Mouse (Mus musculus): ENCODE results near the gene Plekha7. TPM values are rescaled to one million over a fixed set of nuclear protein-coding genes. Genes with fewer than 3 reads are reported as not detected.

The Plekha7 gene
- polyA plus RNA-seq, 1 experiment from 2014 or later, result 5.7 TPM

DNA sequence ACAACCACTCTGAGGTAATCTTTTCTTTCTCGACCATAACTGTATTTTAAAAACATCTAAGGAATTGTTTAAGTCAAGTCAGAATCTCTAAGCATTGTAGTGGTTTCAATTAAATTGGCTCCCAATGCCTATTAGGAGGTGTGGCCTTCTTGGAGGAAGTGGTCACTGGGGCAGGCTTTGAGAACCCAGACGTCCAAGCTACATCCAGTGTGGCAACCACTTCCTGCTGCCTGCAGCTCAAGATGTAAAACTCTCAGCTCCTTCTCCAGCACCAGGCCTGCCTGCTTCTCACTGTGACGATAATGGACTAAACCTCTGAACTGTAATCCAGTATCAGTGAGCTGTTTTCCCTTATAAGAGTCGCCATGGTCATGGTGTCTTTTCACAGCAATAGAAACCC is 158.6 kb downstream of the Plekha7 start:
- 64% methylated on average over 4 of the region's 4 CpGs for WGBS

DNA sequence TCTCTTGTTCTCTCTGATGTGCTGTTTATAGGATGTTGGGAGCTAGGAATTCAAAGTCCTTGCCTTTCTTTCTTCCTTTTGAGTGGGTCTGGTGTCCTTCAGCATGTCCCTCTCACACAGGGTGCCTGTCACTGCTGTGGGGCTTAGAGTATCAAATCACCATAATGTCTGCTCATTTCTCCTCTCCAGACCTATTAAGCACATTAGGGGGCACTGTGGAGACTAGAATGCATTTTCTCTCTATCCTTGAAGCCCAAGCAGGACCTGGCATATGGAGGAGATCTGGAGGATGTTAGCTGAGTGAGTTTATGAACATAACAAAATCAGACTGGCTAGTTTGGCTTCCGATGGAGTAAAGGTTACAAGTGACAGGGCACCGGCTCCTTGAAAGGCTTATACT is 161.1 kb downstream of the Plekha7 start:
- ATAC-seq (no peak), DNase-seq (ENCODE audit: low spot score) (no peak)
- no peaks in the 10 kb centered on the region for H3K36me3 ChIP-seq (ENCODE audit: insufficient read depth, low read length)
- no peak overlapping the region for H3K9ac ChIP-seq (replicated peaks; ENCODE audit: low read depth)
- H3K4me1 ChIP-seq (ENCODE audit: insufficient read depth, low read depth, low read length), result no peaks in the 10 kb centered on the region
- TF ChIP-seq EP300 (IDR thresholded peaks at IDR 0.05), result no peak
- TF ChIP-seq CTCF (IDR thresholded peaks at IDR 0.05), result peak; percentile 24; the same call in 1 of the 2 replicates
- H3K4me2 ChIP-seq (replicated peaks; ENCODE audit: low read depth, low read length), result no peak overlapping the region
- no peaks in the 10 kb centered on the region for H3K9me3 ChIP-seq (ENCODE audit: low read length)
- WGBS, result 91% methylated on average over 2 of the region's 2 CpGs
- no peak overlapping the region for H3K4me3 ChIP-seq (ENCODE audit: low read depth, low read length)
- H3K27me3 ChIP-seq (replicated peaks; ENCODE audit: insufficient read depth, low read length), result no peaks in the 10 kb centered on the region
- H3K27ac ChIP-seq (ENCODE audit: low read length), result no peak overlapping the region

More for the DNA sequence above, 158.6 kb downstream of the Plekha7 start:
- Histone ChIP-seq H3K4me3 (ENCODE audit: low read depth, low read length) (no peak overlapping the region), H3K9ac (replicated peaks; ENCODE audit: low read depth) (no peak overlapping the region), H3K4me1 (ENCODE audit: insufficient read depth, low read depth, low read length) (no peaks in the 10 kb centered on the region), H3K36me3 (ENCODE audit: insufficient read depth, low read length) (no peaks in the 10 kb centered on the region), H3K4me2 (replicated peaks; ENCODE audit: low read depth, low read length) (no peak overlapping the region), H3K9me3 (ENCODE audit: low read length) (no peaks in the 10 kb centered on the region), H3K27me3 (replicated peaks; ENCODE audit: insufficient read depth, low read length) (no peaks in the 10 kb centered on the region), H3K27ac (ENCODE audit: low read length) (no peak overlapping the region)
- DNase-seq (ENCODE audit: low spot score) (no peak), ATAC-seq (no peak)
- TF ChIP-seq EP300 (IDR thresholded peaks at IDR 0.05) (no peak), CTCF (IDR thresholded peaks at IDR 0.05) (no peak)

DNA sequence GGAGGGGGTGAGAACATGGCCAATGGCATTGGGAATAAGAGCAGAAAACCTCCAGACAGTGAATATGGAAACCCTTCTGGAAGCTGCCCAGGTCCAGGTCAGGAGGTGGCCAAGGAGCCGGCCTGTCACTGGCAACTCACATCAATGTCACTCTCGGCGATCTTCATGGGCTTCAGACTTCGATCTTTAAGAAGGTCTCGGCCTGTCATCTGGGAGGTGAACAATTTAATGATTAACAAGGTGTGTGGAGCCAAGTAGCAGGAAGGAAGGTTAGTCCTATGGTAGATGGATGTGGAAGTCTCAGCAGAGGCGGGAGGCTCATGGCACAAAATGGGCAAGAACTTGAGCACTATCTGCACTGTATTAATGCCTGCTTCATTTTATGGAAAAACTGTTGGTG is 163.1 kb downstream of the Plekha7 start:
- no peak overlapping the region for H3K4me2 ChIP-seq (replicated peaks; ENCODE audit: low read depth, low read length)
- DNase-seq (ENCODE audit: low spot score), result no peak
- H3K4me1 ChIP-seq (ENCODE audit: insufficient read depth, low read depth, low read length), result no peaks in the 10 kb centered on the region
- no peak overlapping the region for H3K27ac ChIP-seq (ENCODE audit: low read length)
- WGBS, result 82% methylated on average over 6 of the region's 6 CpGs
- H3K9me3 ChIP-seq (ENCODE audit: low read length), result no peaks in the 10 kb centered on the region
- no peaks in the 10 kb centered on the region for H3K36me3 ChIP-seq (ENCODE audit: insufficient read depth, low read length)
- no peaks in the 10 kb centered on the region for H3K27me3 ChIP-seq (replicated peaks; ENCODE audit: insufficient read depth, low read length)
- H3K4me3 ChIP-seq (ENCODE audit: low read depth, low read length), result no peak overlapping the region
- no peak for ATAC-seq
- TF ChIP-seq CTCF (IDR thresholded peaks at IDR 0.05), result no peak
- TF ChIP-seq EP300 (IDR thresholded peaks at IDR 0.05), result no peak
- H3K9ac ChIP-seq (replicated peaks; ENCODE audit: low read depth), result no peak overlapping the region

DNA sequence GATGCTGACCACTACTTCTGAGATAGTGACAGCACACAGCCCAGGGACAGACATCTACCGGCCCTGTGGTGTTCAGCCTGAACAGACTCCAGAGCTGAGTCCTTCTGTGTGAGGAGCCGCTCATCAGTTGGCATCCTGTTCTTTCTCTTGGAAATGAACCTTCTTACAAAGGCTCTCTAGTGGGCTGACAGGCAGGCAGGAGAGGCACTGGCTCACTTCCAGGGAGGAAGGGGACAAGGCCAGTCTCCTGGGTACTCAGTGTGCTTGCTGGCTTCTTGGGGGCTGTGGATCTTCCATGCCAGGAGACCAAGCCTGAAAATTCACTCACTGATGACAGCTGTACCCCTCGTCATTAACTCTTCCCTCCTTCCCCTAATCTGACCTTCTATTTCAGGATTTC is 170.5 kb downstream of the Plekha7 start:
- Histone ChIP-seq H3K9ac (replicated peaks; ENCODE audit: low read depth) (no peak overlapping the region), H3K27me3 (replicated peaks; ENCODE audit: insufficient read depth, low read length) (no peaks in the 10 kb centered on the region), H3K36me3 (ENCODE audit: insufficient read depth, low read length) (no peaks in the 10 kb centered on the region), H3K27ac (ENCODE audit: low read length) (no peak overlapping the region), H3K4me3 (ENCODE audit: low read depth, low read length) (no peak overlapping the region), H3K4me2 (replicated peaks; ENCODE audit: low read depth, low read length) (no peak overlapping the region), H3K9me3 (ENCODE audit: low read length) (no peaks in the 10 kb centered on the region), H3K4me1 (ENCODE audit: insufficient read depth, low read depth, low read length) (no peaks in the 10 kb centered on the region)
- ATAC-seq, result no peak
- WGBS, result 51% methylated on average over 3 of the region's 3 CpGs
- DNase-seq (ENCODE audit: low spot score), result no peak
- TF ChIP-seq EP300 (IDR thresholded peaks at IDR 0.05) (no peak), CTCF (IDR thresholded peaks at IDR 0.05) (no peak)

- TF ChIP-seq EP300 (IDR thresholded peaks at IDR 0.05), result no peak
- TF ChIP-seq CTCF (IDR thresholded peaks at IDR 0.05), result no peak
- Histone ChIP-seq H3K9ac (replicated peaks; ENCODE audit: low read depth) (no peak overlapping the region), H3K9me3 (ENCODE audit: low read length) (no peaks in the 10 kb centered on the region), H3K4me1 (ENCODE audit: insufficient read depth, low read depth, low read length) (no peaks in the 10 kb centered on the region), H3K27me3 (replicated peaks; ENCODE audit: insufficient read depth, low read length) (no peaks in the 10 kb centered on the region), H3K4me2 (replicated peaks; ENCODE audit: low read depth, low read length) (no peak overlapping the region), H3K4me3 (ENCODE audit: low read depth, low read length) (no peak overlapping the region), H3K36me3 (ENCODE audit: insufficient read depth, low read length) (no peaks in the 10 kb centered on the region), H3K27ac (ENCODE audit: low read length) (no peak overlapping the region)
- no peak for ATAC-seq
- 74% methylated on average over 12 of the region's 12 CpGs for WGBS
- no peak for DNase-seq (ENCODE audit: low spot score)
Observed at GRCm38 (mm10) chr7:116137149-116137548, 171.0 kb downstream of the Plekha7 start.

DNA sequence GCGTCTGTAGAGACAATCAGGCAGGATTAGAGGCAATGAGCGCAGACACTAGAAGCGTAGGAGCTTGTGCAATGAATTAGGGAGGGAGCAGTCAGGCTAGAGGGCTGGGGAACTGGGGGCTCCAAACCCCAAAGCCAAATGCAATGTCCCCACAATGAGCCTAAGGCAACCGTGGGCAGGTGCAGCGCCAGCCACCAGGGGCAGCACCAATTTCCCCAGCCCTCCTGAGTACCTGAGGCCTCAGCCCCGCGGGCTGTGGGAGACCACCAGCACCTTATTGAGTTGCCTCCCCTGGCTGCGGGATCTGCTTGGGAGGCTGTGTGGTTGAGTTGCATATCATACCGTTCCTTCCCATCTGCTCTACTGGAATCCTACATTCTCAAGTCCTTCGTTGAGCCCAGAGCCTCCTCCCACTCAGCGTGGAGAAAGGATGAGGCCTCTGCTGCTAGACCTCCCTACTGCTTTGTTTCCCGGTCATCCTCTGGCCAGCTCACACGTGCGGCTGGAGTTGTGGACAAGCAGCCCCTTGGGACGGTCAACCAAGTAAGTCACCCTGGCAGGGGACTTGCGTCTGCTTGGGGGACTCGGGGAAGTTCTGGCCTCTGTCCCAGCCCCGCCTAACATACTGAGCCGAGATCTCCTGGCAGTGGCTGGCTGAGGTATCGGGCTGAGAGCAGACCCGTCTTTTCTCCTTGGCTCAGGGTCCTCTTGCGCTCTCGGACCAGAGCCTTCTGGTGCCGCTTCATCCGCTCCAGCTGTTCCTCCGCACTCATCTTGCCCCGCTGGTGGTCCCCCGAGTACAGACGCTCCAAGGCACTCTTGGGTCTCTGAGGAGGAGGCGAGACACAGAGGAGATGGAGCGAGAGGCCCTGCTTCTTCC is 173.5 kb downstream of the Plekha7 start:
- no peaks in the 10 kb centered on the region for H3K4me1 ChIP-seq (ENCODE audit: insufficient read depth, low read depth, low read length)
- H3K27me3 ChIP-seq (replicated peaks; ENCODE audit: insufficient read depth, low read length), result no peaks in the 10 kb centered on the region
- H3K36me3 ChIP-seq (ENCODE audit: insufficient read depth, low read length), result no peaks in the 10 kb centered on the region
- DNase-seq (ENCODE audit: low spot score) (peak; percentile 39), ATAC-seq (peak; percentile 53)
- H3K9ac ChIP-seq (replicated peaks; ENCODE audit: low read depth), result no peak overlapping the region
- no peaks in the 10 kb centered on the region for H3K9me3 ChIP-seq (ENCODE audit: low read length)
- TF ChIP-seq EP300 (IDR thresholded peaks at IDR 0.05) (no peak), CTCF (IDR thresholded peaks at IDR 0.05) (peak; percentile 40; the same call in 1 of the 2 replicates)
- H3K4me2 ChIP-seq (replicated peaks; ENCODE audit: low read depth, low read length), result 0 out of 2 replicates have a peak overlapping the region, but pooled peaks have one; percentile 2
- H3K4me3 ChIP-seq (ENCODE audit: low read depth, low read length), result no peak overlapping the region
- no peak overlapping the region for H3K27ac ChIP-seq (ENCODE audit: low read length)
- WGBS, result 56% methylated on average over 31 of the region's 31 CpGs
